In genomic region chr3:27102965-27103364, GRCm38 (mm10) we compare ENCODE assay signal across 23 mouse cellular contexts.
"Had no signal": no experiment of that assay in that cellular context is flagged by ENCODE, and none has a peak within 500 bp of the region (broad histone marks: within the 10 kb centered on the region; RNA-seq: fewer than 3 reads in every experiment).

No protein-coding gene starts in this region.

- H3K9me3 ChIP-seq: heart, embryonic 10.5 days; heart, embryonic 12.5 days; hindbrain, embryonic 10.5 days; hindbrain, embryonic 12.5 days; limb, embryonic 10.5 days; limb, embryonic 12.5 days had no signal

- DNase-seq: gastrocnemius, adult 2 months; gastrocnemius, postnatal 10 days; gastrocnemius, postnatal 25 days; heart, adult 18-20 months; heart, postnatal 10 days; heart, postnatal 4 days; kidney, adult 18-20 months; kidney, adult 8-10 months; kidney, postnatal 10 days; kidney, postnatal 25 days; kidney, postnatal 4 days had no signal

- H3K9ac ChIP-seq: heart, embryonic 12.5 days; hindbrain, embryonic 12.5 days; hindbrain, embryonic 14.5 days; limb, embryonic 12.5 days had no signal

- H3K27me3 ChIP-seq: heart, embryonic 12.5 days; hindbrain, embryonic 12.5 days; limb, embryonic 12.5 days had no signal

- H3K27ac ChIP-seq: gastrocnemius, adult 2 months; heart, embryonic 10.5 days; hindbrain, embryonic 10.5 days; hindbrain, embryonic 12.5 days; hindbrain, embryonic 14.5 days; layer of hippocampus, adult 2 months; left cerebral cortex, adult 2 months; limb, embryonic 10.5 days; limb, embryonic 12.5 days had no signal

- H3K4me2 ChIP-seq: heart, embryonic 12.5 days; hindbrain, embryonic 12.5 days; hindbrain, embryonic 14.5 days; limb, embryonic 12.5 days had no signal

- H3K4me3 ChIP-seq: gastrocnemius, adult 2 months; heart, embryonic 10.5 days; heart, embryonic 12.5 days; hindbrain, embryonic 10.5 days; hindbrain, embryonic 12.5 days; layer of hippocampus, adult 2 months; left cerebral cortex, adult 2 months; limb, embryonic 10.5 days; limb, embryonic 12.5 days had no signal

- H3K4me1 ChIP-seq: heart, embryonic 10.5 days; heart, embryonic 12.5 days; hindbrain, embryonic 10.5 days; hindbrain, embryonic 12.5 days; limb, embryonic 10.5 days; limb, embryonic 12.5 days had no signal

- ATAC-seq: hindbrain, embryonic 16.5 days; inflammation-experienced regulatory T-cells, adult 6 months; intestine, postnatal 0 days had no signal
